Mouse (Mus musculus) myocyte (in vitro differentiated cells): Measurements from ENCODE around the gene Atp8a1. TPM values are rescaled to one million over a fixed set of nuclear protein-coding genes. Genes with fewer than 3 reads are reported as not detected.

Experiments
- H3K27me3 ChIP-seq: one replicate; pipeline ENCODE4 v1.6.1; 2011; ENCODE audit not compliant: control insufficient read depth, insufficient read depth, insufficient read length
- H3K36me3 ChIP-seq: one replicate; pipeline ENCODE4 v1.6.1; 2011; ENCODE audit not compliant: control insufficient read depth, insufficient read depth
- H3K4me2 ChIP-seq: one replicate; pipeline ENCODE4 v1.6.1; 2011; ENCODE audit warnings: low read depth, control low read depth
- H3K4me3 ChIP-seq: one replicate; pipeline ENCODE4 v1.5.1; 2011; ENCODE audit warnings: mild to moderate bottlenecking, control low read depth, moderate library complexity
- H3K79me2 ChIP-seq: one replicate; pipeline ENCODE4 v1.6.1; 2011; ENCODE audit not compliant: control insufficient read depth, insufficient read depth
- H3ac ChIP-seq: one replicate; pipeline ENCODE4 v1.6.1; 2011; ENCODE audit not compliant: control insufficient read depth, insufficient read length
- CEBPB ChIP-seq: IDR thresholded peaks from 2 replicates; pipeline ENCODE4 v1.6.1; 2011; ENCODE audit warnings: mild to moderate bottlenecking, moderate library complexity; ENCODE audit not compliant: poor library complexity, insufficient read depth, severe bottlenecking
- E2F4 ChIP-seq: IDR thresholded peaks from one replicate; pipeline ENCODE4 v1.6.1; 2011; ENCODE audit warnings: mild to moderate bottlenecking, control low read depth, moderate library complexity; ENCODE audit not compliant: insufficient read depth
- MAX ChIP-seq: IDR thresholded peaks from one replicate; pipeline ENCODE4 v1.6.1; 2011; ENCODE audit warnings: low read depth, mild to moderate bottlenecking, control low read depth
- MYOD1 ChIP-seq, 3 experiments: IDR thresholded peaks; one replicate each; pipeline ENCODE4 v1.6.1; 2011; ENCODE audit warnings: control low read depth in 2 of 3, low read depth in 2 of 3, mild to moderate bottlenecking in 2 of 3, moderate library complexity in 1 of 3; ENCODE audit not compliant: insufficient read length in 2 of 3, control insufficient read depth in 1 of 3
- MYOG ChIP-seq, 3 experiments: IDR thresholded peaks; one replicate each; pipeline ENCODE4 v1.6.1; 2011; ENCODE audit warnings: control low read depth in 2 of 3, low read depth in 2 of 3, mild to moderate bottlenecking in 2 of 3; ENCODE audit not compliant: insufficient read length in 2 of 3, control insufficient read depth in 1 of 3, insufficient read depth in 1 of 3
- POLR2A ChIP-seq: IDR thresholded peaks from one replicate; pipeline ENCODE4 v1.6.1; 2011; ENCODE audit warnings: low read depth, mild to moderate bottlenecking, control low read depth, moderate library complexity; ENCODE audit not compliant: insufficient read length
- POLR2AphosphoS2 ChIP-seq: IDR thresholded peaks from one replicate; pipeline ENCODE4 v1.6.1; 2011; ENCODE audit warnings: low read depth, control low read depth; ENCODE audit not compliant: insufficient read length
- REST ChIP-seq: IDR thresholded peaks from one replicate; pipeline ENCODE4 v1.6.1; 2011; ENCODE audit warnings: mild to moderate bottlenecking, control low read depth, moderate library complexity; ENCODE audit not compliant: insufficient read depth, insufficient read length
- SRF ChIP-seq: IDR thresholded peaks from one replicate; pipeline ENCODE4 v1.6.1; 2011; ENCODE audit warnings: low read depth; ENCODE audit not compliant: control insufficient read depth, insufficient read length
- TCF12 ChIP-seq: IDR thresholded peaks from one replicate; pipeline ENCODE4 v1.6.1; 2011; ENCODE audit warnings: mild to moderate bottlenecking, control low read depth; ENCODE audit not compliant: poor library complexity, insufficient read depth, severe bottlenecking
- TCF3 ChIP-seq: IDR thresholded peaks from one replicate; pipeline ENCODE4 v1.6.1; 2011; ENCODE audit warnings: low read depth, control low read depth; ENCODE audit not compliant: insufficient read length
- USF1 ChIP-seq: IDR thresholded peaks from one replicate; pipeline ENCODE4 v1.6.1; 2011; ENCODE audit warnings: low read depth, mild to moderate bottlenecking, control low read depth, moderate library complexity
- polyA plus RNA-seq: library from polyadenylated mRNA; unstranded; fragments of >200 nt; fragmentation: generic; extraction: Trizol; gene quantifications from one replicate; pipeline ENCODE4 v1.2.1, GENCODE M21; 2012; ENCODE audit warnings: missing spikeins

The Atp8a1 gene
- polyA plus RNA-seq, 1 experiment: 0.02 TPM

DNA sequence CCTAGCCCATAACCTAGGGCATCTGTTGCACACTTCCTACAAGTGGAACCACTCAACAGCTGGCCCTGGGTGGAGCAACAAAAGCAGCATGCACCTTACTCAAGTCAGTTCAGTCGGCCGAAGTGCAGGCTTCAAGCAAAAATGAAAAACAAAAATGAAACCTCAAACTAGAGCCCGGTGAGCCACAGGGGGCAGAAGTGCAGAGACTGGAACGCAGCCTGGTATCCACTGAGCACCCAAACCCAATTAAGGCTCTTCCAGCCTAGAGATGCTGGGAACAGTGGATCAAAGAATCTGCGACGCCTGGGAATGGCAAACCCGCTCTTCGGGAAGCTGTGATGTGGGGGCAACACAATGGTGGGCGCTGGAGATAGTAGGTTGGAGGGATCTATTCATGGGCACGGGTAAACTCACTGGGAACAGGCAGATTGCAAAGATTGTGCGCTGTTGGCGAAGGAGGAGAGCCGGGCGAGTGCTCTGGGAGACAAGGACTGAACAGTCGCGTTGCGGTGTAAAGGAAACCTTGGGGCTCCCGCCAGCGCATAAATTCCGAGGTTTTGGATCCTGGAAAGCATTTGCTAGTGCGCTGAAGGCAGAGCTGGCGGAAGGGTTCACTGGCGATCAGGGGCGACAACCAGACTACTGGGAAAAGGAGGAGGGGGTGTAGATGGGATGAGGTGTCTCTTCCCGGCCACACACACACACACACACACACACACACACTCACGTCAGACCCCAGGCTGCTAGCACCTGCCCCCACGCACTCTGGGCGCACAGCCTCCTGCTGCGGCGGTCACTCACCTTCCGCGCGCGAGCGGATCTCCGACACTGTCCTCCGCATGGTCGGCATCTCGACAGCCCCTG is 641 bp downstream of the Atp8a1 start:
- no peaks in the 10 kb centered on the region for H3K27me3 ChIP-seq
- no peak overlapping the region for H3ac ChIP-seq
- H3K79me2 ChIP-seq: no peaks in the 10 kb centered on the region
- no peak for TF ChIP-seq POLR2A
- no peak for TF ChIP-seq CEBPB
- no peak for TF ChIP-seq POLR2AphosphoS2
- TF ChIP-seq REST: no peak
- no peak for TF ChIP-seq TCF12
- no peak for TF ChIP-seq MAX
- TF ChIP-seq MYOG (IDR thresholded peaks at IDR 0.05; ENCODE audit: control insufficient read depth in 1 of 3, insufficient read depth in 1 of 3, insufficient read length in 2 of 3, low read depth in 2 of 3): no peak
- no peak for TF ChIP-seq E2F4
- H3K4me2 ChIP-seq: peak overlapping the region; percentile 2
- H3K4me3 ChIP-seq: no peak overlapping the region
- no peaks in the 10 kb centered on the region for H3K36me3 ChIP-seq

DNA sequence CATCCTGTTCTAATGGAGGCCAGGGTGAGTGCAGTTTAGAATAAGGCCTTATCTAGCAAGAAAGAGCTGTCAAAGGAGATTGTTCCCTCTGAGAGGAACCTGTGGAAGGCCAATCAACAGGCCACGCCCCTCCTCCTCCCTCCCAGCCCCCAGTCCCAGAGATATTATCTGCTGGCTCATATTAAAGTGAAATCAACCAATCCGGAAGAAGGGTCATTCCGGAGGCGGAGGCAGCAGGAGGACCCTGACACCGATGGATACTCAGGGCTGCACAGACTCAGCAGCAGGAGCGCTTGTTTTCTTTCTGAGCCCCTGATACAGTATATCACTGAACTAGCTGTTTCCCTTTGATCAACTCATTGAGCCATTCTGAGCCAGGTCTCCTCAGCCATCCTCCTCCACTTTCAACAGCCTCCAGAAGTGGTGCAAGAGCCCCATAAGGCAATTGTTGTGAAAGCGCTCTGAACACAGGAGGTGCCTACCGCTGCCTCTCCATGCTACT is 2.0 kb downstream of the Atp8a1 start:
- TF ChIP-seq TCF12: no peak
- no peak for TF ChIP-seq MYOG (IDR thresholded peaks at IDR 0.05; ENCODE audit: control insufficient read depth in 1 of 3, insufficient read depth in 1 of 3, insufficient read length in 2 of 3, low read depth in 2 of 3)
- no peak for TF ChIP-seq MYOD1 (IDR thresholded peaks at IDR 0.05; ENCODE audit: control insufficient read depth in 1 of 3, insufficient read length in 2 of 3, low read depth in 2 of 3)
- TF ChIP-seq REST: no peak
- no peak for TF ChIP-seq POLR2AphosphoS2
- no peak for TF ChIP-seq TCF3
- no peak for TF ChIP-seq CEBPB
- TF ChIP-seq MAX: no peak
- TF ChIP-seq USF1: no peak
- TF ChIP-seq SRF: no peak
- no peak for TF ChIP-seq POLR2A
- no peak for TF ChIP-seq E2F4
- no peak overlapping the region for H3K4me2 ChIP-seq
- no peaks in the 10 kb centered on the region for H3K79me2 ChIP-seq
- no peaks in the 10 kb centered on the region for H3K27me3 ChIP-seq
- H3K4me3 ChIP-seq: no peak overlapping the region
- no peaks in the 10 kb centered on the region for H3K36me3 ChIP-seq
- no peak overlapping the region for H3ac ChIP-seq

DNA sequence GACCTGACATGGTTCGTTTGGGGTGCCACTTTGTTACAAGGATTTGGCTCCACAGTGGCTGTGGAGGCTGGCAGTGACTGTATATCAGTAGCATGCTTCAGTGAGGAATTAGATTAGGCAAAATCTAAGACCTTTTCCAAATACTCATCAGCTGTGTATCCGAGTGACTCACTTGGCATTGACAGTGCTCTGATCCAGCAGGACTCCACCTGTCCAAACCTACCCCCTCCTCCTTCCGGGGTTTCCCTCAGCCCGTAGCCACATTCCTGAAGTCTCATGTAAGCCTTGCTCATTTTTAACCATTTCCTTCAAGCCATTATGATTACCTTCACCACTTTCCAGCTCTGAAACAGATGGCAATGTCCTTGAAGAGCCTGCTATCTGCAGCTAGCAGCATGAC is 3.2 kb downstream of the Atp8a1 start:
- H3K79me2 ChIP-seq: no peaks in the 10 kb centered on the region

DNA sequence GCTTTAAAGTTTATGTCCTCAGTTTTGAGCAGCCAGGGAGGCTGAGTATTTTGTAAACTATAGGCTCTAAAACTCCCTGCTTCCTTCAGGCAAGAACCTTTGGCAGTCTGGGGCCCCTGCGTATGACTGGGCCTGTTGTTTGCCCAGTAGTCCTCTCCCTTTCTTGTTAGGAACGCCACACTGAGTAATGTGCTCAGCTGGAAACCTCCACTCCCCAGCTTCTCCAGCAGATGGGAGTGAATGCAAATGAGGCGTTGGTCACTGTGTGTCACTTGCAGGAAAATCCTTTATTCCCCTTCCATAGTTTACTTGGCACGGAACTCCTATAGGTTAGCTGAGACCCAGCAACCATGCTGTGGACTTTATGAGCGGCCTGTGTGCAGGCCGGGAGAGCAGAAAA is 4.9 kb downstream of the Atp8a1 start:
- H3K36me3 ChIP-seq: no peaks in the 10 kb centered on the region
- no peak overlapping the region for H3ac ChIP-seq
- no peak overlapping the region for H3K4me2 ChIP-seq
- H3K27me3 ChIP-seq: no peaks in the 10 kb centered on the region
- H3K79me2 ChIP-seq: no peaks in the 10 kb centered on the region
- TF ChIP-seq E2F4: no peak
- TF ChIP-seq POLR2AphosphoS2: no peak
- no peak for TF ChIP-seq POLR2A
- no peak for TF ChIP-seq USF1
- no peak overlapping the region for H3K4me3 ChIP-seq

More for the DNA sequence above, 3.2 kb downstream of the Atp8a1 start:
- H3ac ChIP-seq: no peak overlapping the region
- no peak overlapping the region for H3K4me3 ChIP-seq
- no peaks in the 10 kb centered on the region for H3K36me3 ChIP-seq
- no peak overlapping the region for H3K4me2 ChIP-seq
- H3K27me3 ChIP-seq: no peaks in the 10 kb centered on the region
- TF ChIP-seq USF1 (no peak), TCF12 (no peak), MYOD1 (IDR thresholded peaks at IDR 0.05; ENCODE audit: control insufficient read depth in 1 of 3, insufficient read length in 2 of 3, low read depth in 2 of 3) (no peak), SRF (no peak), POLR2A (no peak)

GRCm38 (mm10) chr5:67833841-67834240 is 13.4 kb downstream of the Atp8a1 start:
- H3K4me3 ChIP-seq: no peak overlapping the region
- H3K79me2 ChIP-seq: no peaks in the 10 kb centered on the region
- H3K4me2 ChIP-seq: no peak overlapping the region
- H3ac ChIP-seq: no peak overlapping the region
- no peak for TF ChIP-seq MAX
- no peak for TF ChIP-seq USF1
- H3K36me3 ChIP-seq: no peaks in the 10 kb centered on the region
- no peaks in the 10 kb centered on the region for H3K27me3 ChIP-seq
